In genomic region chr5:117115836-117116366, GRCm38 (mm10) we compare ENCODE assay signal across 8 mouse cellular contexts. TPM values are rescaled to one million over a fixed set of nuclear protein-coding genes. Genes with fewer than 3 reads are reported as not detected.
DNase-seq lines count a peak whose midpoint lies in the region; ATAC-seq and TF ChIP-seq lines count a peak whose summit lies in the region.

Suds3 (minus strand) TSS chr5:117116113.

- TF ChIP-seq CTCF in cortical plate, adult 2 months (IDR thresholded peaks at IDR 0.05; ENCODE audit: extremely low read depth, insufficient read depth, low read length), result peak; percentile 69

- peak within 1 kb of the TSS; percentile 93 for H3K4me3 ChIP-seq in cortical plate, adult 2 months (ENCODE audit: insufficient read depth, low read length)

- H3K27ac ChIP-seq in cortical plate, adult 2 months (ENCODE audit: insufficient read depth, low read length), result peak within 1 kb of the TSS; percentile 100

- DNase-seq in gastrocnemius, postnatal 10 days, result peak; percentile 97
- DNase-seq in induced T-regulatory cell, adult 2 months (ENCODE audit: low read depth), result peak; percentile 97
- peak; percentile 89 to 99 for DNase-seq in left cerebral cortex, adult 9 months (ENCODE audit: low spot score in 2 of 2)
- peak; percentile 97 for DNase-seq in right cerebral cortex, postnatal 14 days
- peak; percentile 97 to 99 for DNase-seq in urinary bladder, postnatal 36 days (ENCODE audit: low spot score in 2 of 2)

- no peaks in the 10 kb centered on the region for H3K4me1 ChIP-seq in cortical plate, adult 2 months (ENCODE audit: control insufficient read depth, insufficient read depth, low read length)

- no peak for TF ChIP-seq POLR2A in cortical plate, adult 2 months (IDR thresholded peaks at IDR 0.05; ENCODE audit: extremely low read depth, insufficient read depth, low read length)

- peak; percentile 61 for ATAC-seq in activated CD4-positive, CD25-positive, alpha-beta regulatory T cell, adult 4 months
- peak; percentile 69 for ATAC-seq in megakaryocyte progenitor cell, adult 5-6 weeks (replicated peaks; ENCODE audit: poor library complexity)

RNA-seq across cellular contexts. Expression of gene Suds3, which starts in this region (rescaled TPM):
- polyA plus RNA-seq in activated CD4-positive, CD25-positive, alpha-beta regulatory T cell, adult 4 months (2017; shearing (Covaris generic)), result 10 to 100 TPM; 11.5 to 12.3 TPM
- polyA plus RNA-seq in cortical plate, adult 2 months (2012; rRNA removed), result 110 and 129 TPM in 2 replicates
- 10 to 100 TPM; 49.3 to 53.5 TPM for total RNA-seq in gastrocnemius, postnatal 10 days (2021)
- total RNA-seq in megakaryocyte progenitor cell, adult 5-6 weeks (2015), result 20.0 and 23.2 TPM in 2 replicates
- total RNA-seq in megakaryocyte progenitor cell, adult 5-6 weeks (2017), result 106 and 114 TPM in 2 replicates

Comparison
In these comparisons a context has a peak if more than half of its experiments do, and no peak if none do; other contexts are left out.
1. Peak in every context shown above with its lines: DNase-seq, ATAC-seq, H3K4me3 ChIP-seq and H3K27ac ChIP-seq.